Mouse (Mus musculus): ENCODE measurements around the gene Jazf1. TPM values are rescaled to one million over a fixed set of nuclear protein-coding genes. Genes with fewer than 3 reads are reported as not detected.

Gene Jazf1
- total and polyA plus RNA-seq, 3 experiments = 0.42 to 1.7 (median 0.75) TPM

GRCm38 (mm10) chr6:52929358-52929757 lies 139.1 kb downstream of the Jazf1 start:
- Histone ChIP-seq H3K9me3 (replicated peaks; ENCODE audit: low read length) (no peaks in the 10 kb centered on the region), H3K4me3 (replicated peaks in 1 of 3; ENCODE audit: low read depth in 2 of 3, low read length in 2 of 3, poor library complexity in 1 of 3) (no peak overlapping the region), H3K27me3 (replicated peaks) (no peaks in the 10 kb centered on the region), H3K9ac (ENCODE audit: insufficient read depth, low read depth) (no peak overlapping the region), H3K36me3 (replicated peaks in 1 of 2; ENCODE audit: control insufficient read depth in 1 of 2, insufficient read depth in 1 of 2, low read length in 1 of 2) (no peaks in the 10 kb centered on the region), H3K4me2 (ENCODE audit: insufficient read depth, low read depth, poor library complexity, severe bottlenecking) (no peak overlapping the region), H3K79me2 (replicated peaks; ENCODE audit: control insufficient read depth, extremely low read depth, insufficient read depth, poor library complexity, severe bottlenecking) (no peaks in the 10 kb centered on the region), H3K4me1 (ENCODE audit: control insufficient read depth in 1 of 2, insufficient read depth in 2 of 2) (no peaks in the 10 kb centered on the region), H3K27ac (ENCODE audit: insufficient read depth, low read depth) (no peak overlapping the region)
- dilution Hi-C loops (cut with MboI; ENCODE audit: extremely low pct_ligation_motif_present, extremely low pct_unique_long_range_greater_than_20kb, low sequenced_read_pairs) (no loop called here), in situ Hi-C loops (cut with MboI; ENCODE audit: low pct_ligation_motif_present, low pct_unique_long_range_greater_than_20kb, low sequenced_read_pairs) (no loop called here)
- DNase-seq (ENCODE audit: extremely low read depth) = no peak
- no peak for TF ChIP-seq POLR2AphosphoS2 (IDR thresholded peaks at IDR 0.05; ENCODE audit: low read depth, low read length)
- TF ChIP-seq JUND (conservative IDR thresholded peaks at IDR 0.05; ENCODE audit: low read depth, low read length) = no peak
- TF ChIP-seq ZMIZ1 (IDR thresholded peaks at IDR 0.05; ENCODE audit: low read depth, low read length) = no peak
- TF ChIP-seq POLR2A (IDR thresholded peaks at IDR 0.05; ENCODE audit: low read depth, low read length) = no peak
- TF ChIP-seq EP300 (IDR thresholded peaks at IDR 0.05; ENCODE audit: low read length) = no peak
- TF ChIP-seq CHD1 (IDR thresholded peaks at IDR 0.05; ENCODE audit: low read depth, low read length) = no peak

GRCm38 (mm10) chr6:52926947-52927346 lies 141.5 kb downstream of the Jazf1 start:
- no peaks in the 10 kb centered on the region for H3K4me1 ChIP-seq (ENCODE audit: control insufficient read depth in 1 of 2, insufficient read depth in 2 of 2)
- in situ Hi-C loops (cut with MboI; ENCODE audit: low pct_ligation_motif_present, low pct_unique_long_range_greater_than_20kb, low sequenced_read_pairs) (no loop called here), dilution Hi-C loops (cut with MboI; ENCODE audit: extremely low pct_ligation_motif_present, extremely low pct_unique_long_range_greater_than_20kb, low sequenced_read_pairs) (no loop called here)
- no peaks in the 10 kb centered on the region for H3K36me3 ChIP-seq (replicated peaks in 1 of 2; ENCODE audit: control insufficient read depth in 1 of 2, insufficient read depth in 1 of 2, low read length in 1 of 2)
- H3K27ac ChIP-seq (ENCODE audit: insufficient read depth, low read depth) = no peak overlapping the region
- no peaks in the 10 kb centered on the region for H3K9me3 ChIP-seq (replicated peaks; ENCODE audit: low read length)
- no peak overlapping the region for H3K4me2 ChIP-seq (ENCODE audit: insufficient read depth, low read depth, poor library complexity, severe bottlenecking)
- H3K79me2 ChIP-seq (replicated peaks; ENCODE audit: control insufficient read depth, extremely low read depth, insufficient read depth, poor library complexity, severe bottlenecking) = no peaks in the 10 kb centered on the region
- no peaks in the 10 kb centered on the region for H3K27me3 ChIP-seq (replicated peaks)
- TF ChIP-seq MYC (IDR thresholded peaks at IDR 0.05; ENCODE audit: low read depth, low read length) = no peak
- TF ChIP-seq CTCF (conservative IDR thresholded peaks at IDR 0.05 in 1 of 2, IDR thresholded peaks at IDR 0.05 in 1 of 2; ENCODE audit: low read depth in 2 of 2, low read length in 2 of 2) = peak in 1 of 2 experiments; percentile 45; a peak in 2 of 4 replicates
- TF ChIP-seq SMC3 (IDR thresholded peaks at IDR 0.05; ENCODE audit: low read depth, low read length) = peak; percentile 49
- TF ChIP-seq RAD21 (IDR thresholded peaks at IDR 0.05; ENCODE audit: low read depth, low read length) = peak; percentile 26
- TF ChIP-seq CHD1 (IDR thresholded peaks at IDR 0.05; ENCODE audit: low read depth, low read length) = no peak
- no peak overlapping the region for H3K4me3 ChIP-seq (replicated peaks in 1 of 3; ENCODE audit: low read depth in 2 of 3, low read length in 2 of 3, poor library complexity in 1 of 3)
- H3K9ac ChIP-seq (ENCODE audit: insufficient read depth, low read depth) = no peak overlapping the region
- no peak for DNase-seq (ENCODE audit: extremely low read depth)

- dilution Hi-C loops (cut with MboI; ENCODE audit: extremely low pct_ligation_motif_present, extremely low pct_unique_long_range_greater_than_20kb, low sequenced_read_pairs) = no loop called here
- in situ Hi-C loops (cut with MboI; ENCODE audit: low pct_ligation_motif_present, low pct_unique_long_range_greater_than_20kb, low sequenced_read_pairs) = no loop called here
- Histone ChIP-seq H3K79me2 (replicated peaks; ENCODE audit: control insufficient read depth, extremely low read depth, insufficient read depth, poor library complexity, severe bottlenecking) (no peaks in the 10 kb centered on the region), H3K9me3 (replicated peaks; ENCODE audit: low read length) (no peaks in the 10 kb centered on the region), H3K27me3 (replicated peaks) (no peaks in the 10 kb centered on the region), H3K27ac (ENCODE audit: insufficient read depth, low read depth) (no peak overlapping the region), H3K9ac (ENCODE audit: insufficient read depth, low read depth) (no peak overlapping the region), H3K4me1 (ENCODE audit: control insufficient read depth in 1 of 2, insufficient read depth in 2 of 2) (peaks cover 0 to 2% of the 10 kb centered on the region in 2 experiments; a peak in 1 of 4 replicates), H3K36me3 (replicated peaks in 1 of 2; ENCODE audit: control insufficient read depth in 1 of 2, insufficient read depth in 1 of 2, low read length in 1 of 2) (no peaks in the 10 kb centered on the region), H3K4me3 (replicated peaks in 1 of 3; ENCODE audit: low read depth in 2 of 3, low read length in 2 of 3, poor library complexity in 1 of 3) (no peak overlapping the region), H3K4me2 (ENCODE audit: insufficient read depth, low read depth, poor library complexity, severe bottlenecking) (no peak overlapping the region)
- DNase-seq (ENCODE audit: extremely low read depth) = no peak
- no peak for TF ChIP-seq MAZ (IDR thresholded peaks at IDR 0.05; ENCODE audit: low read depth, low read length)
These were observed 142.9 kb downstream of the Jazf1 start for GRCm38 (mm10) chr6:52925458-52926042.
